Mouse (Mus musculus): Measurements from ENCODE around the gene Fcgrt. TPM values are rescaled to one million over a fixed set of nuclear protein-coding genes. Genes with fewer than 3 reads are reported as not detected.

Gene Fcgrt
- polyA plus RNA-seq, 1 experiment from 2014 or later, result 32.0 TPM

DNA sequence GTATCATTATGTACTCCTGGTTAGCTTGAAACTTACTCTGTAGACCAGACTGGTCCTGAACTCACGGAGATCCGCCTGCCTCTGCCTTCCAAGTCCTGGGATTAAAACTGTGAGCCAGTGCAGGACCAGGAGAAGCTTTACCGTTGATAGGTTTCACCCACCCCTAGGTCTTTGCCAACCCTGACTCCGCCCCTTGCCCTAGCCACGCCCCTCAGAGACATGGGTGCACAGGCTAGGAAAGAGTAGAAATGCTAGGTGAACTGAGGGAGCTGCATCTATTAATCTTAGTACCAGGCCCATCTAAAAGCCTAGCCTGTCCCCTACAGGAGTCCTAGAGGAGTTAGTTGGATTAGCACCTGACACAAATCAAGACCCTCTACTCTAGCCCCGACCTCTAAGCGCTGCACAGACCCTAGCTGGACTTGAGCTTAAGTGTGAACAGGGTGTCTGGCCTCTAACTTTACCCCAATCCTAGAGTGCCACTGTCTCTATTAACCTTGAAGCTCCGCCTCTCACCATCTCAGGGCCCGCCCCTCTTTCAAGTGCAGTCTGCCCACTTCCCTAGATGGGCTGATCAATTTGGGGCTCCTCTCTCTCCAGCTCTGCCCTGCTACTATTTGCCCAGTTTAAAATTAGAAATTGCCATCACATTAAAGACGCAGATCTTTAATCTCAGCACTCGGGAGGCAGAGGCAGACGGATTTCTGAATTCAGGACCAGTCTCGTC, 13.2 kb downstream of the Fcgrt start:
- no peak for ATAC-seq (replicated peaks)
- no peaks in the 10 kb centered on the region for H3K27me3 ChIP-seq (replicated peaks)
- no peak overlapping the region for H3K4me2 ChIP-seq
- 82% methylated on average over 13 of the region's 13 CpGs for WGBS
- H3K4me1 ChIP-seq, result peaks cover 8% of the 10 kb centered on the region
- H3K36me3 ChIP-seq (replicated peaks), result no peaks in the 10 kb centered on the region
- H3K4me3 ChIP-seq, result no peak overlapping the region
- H3K9me3 ChIP-seq, result no peaks in the 10 kb centered on the region
- H3K9ac ChIP-seq, result no peak overlapping the region
- no peak overlapping the region for H3K27ac ChIP-seq

DNA sequence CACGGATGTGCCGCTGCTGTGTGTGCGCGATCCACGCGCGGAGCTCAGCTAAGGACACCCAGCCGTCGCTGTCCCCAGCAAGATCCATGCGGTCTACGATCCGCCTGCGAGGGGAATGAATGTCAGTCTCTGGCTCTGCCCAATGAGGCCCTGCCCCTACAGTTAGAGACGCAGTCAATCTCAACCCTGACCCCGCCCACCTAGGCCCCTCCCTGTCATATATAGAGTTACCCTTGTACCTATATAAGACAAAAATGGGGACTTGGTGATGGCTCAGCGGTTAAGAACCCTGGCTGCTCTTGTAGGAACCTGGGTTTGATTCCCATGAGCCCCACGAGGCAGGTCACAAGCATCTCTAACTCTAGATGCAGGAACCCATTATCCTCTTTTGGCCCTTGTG, 15.1 kb downstream of the Fcgrt start:
- peaks cover 8% of the 10 kb centered on the region for H3K4me1 ChIP-seq
- WGBS, result 93% methylated on average over 17 of the region's 17 CpGs
- no peaks in the 10 kb centered on the region for H3K36me3 ChIP-seq (replicated peaks)
- no peak overlapping the region for H3K27ac ChIP-seq
- no peaks in the 10 kb centered on the region for H3K27me3 ChIP-seq (replicated peaks)
- no peak overlapping the region for H3K9ac ChIP-seq
- ATAC-seq (replicated peaks), result no peak
- no peak overlapping the region for H3K4me3 ChIP-seq
- H3K4me2 ChIP-seq, result no peak overlapping the region
- no peaks in the 10 kb centered on the region for H3K9me3 ChIP-seq

DNA sequence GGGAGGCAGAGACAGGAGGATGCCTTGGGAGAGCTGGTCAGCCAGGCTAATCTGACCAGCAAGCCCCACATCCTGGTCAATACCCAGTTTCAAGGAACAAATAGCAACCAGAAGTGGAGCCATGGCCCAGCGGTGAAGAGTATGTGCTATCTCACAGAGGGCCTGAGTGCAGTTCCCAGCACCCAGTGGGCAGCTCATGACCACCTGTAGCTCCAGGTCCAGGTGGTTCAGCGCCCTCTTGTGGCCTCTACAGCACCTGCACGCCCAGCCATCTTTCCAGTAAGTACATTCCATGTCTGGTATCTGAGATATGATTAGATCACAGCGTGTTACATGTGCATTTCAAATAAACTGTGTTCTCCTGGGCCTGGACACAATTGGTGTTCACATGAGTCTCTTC, 17.6 kb downstream of the Fcgrt start:
- no peak for ATAC-seq (replicated peaks)
- Histone ChIP-seq H3K36me3 (replicated peaks) (no peaks in the 10 kb centered on the region), H3K4me2 (no peak overlapping the region), H3K27ac (no peak overlapping the region), H3K9ac (no peak overlapping the region), H3K9me3 (no peaks in the 10 kb centered on the region), H3K4me1 (peaks cover 3% of the 10 kb centered on the region; the same call in 1 of the 2 replicates), H3K4me3 (no peak overlapping the region), H3K27me3 (replicated peaks) (no peaks in the 10 kb centered on the region)
- WGBS, result 79% methylated on average over 4 of the region's 4 CpGs

- no peaks in the 10 kb centered on the region for H3K36me3 ChIP-seq (replicated peaks)
- WGBS, result 86% methylated on average over 22 of the region's 22 CpGs
- peaks cover 3% of the 10 kb centered on the region; the same call in 1 of the 2 replicates for H3K4me1 ChIP-seq
- no peak for ATAC-seq (replicated peaks)
- H3K9ac ChIP-seq, result no peak overlapping the region
- H3K27me3 ChIP-seq (replicated peaks), result no peaks in the 10 kb centered on the region
- H3K27ac ChIP-seq, result no peak overlapping the region
- H3K9me3 ChIP-seq, result no peaks in the 10 kb centered on the region
- no peak overlapping the region for H3K4me3 ChIP-seq
- H3K4me2 ChIP-seq, result no peak overlapping the region
Measured at GRCm38 (mm10) chr7:45083300-45083890, 20.3 kb downstream of the Fcgrt start.

DNA sequence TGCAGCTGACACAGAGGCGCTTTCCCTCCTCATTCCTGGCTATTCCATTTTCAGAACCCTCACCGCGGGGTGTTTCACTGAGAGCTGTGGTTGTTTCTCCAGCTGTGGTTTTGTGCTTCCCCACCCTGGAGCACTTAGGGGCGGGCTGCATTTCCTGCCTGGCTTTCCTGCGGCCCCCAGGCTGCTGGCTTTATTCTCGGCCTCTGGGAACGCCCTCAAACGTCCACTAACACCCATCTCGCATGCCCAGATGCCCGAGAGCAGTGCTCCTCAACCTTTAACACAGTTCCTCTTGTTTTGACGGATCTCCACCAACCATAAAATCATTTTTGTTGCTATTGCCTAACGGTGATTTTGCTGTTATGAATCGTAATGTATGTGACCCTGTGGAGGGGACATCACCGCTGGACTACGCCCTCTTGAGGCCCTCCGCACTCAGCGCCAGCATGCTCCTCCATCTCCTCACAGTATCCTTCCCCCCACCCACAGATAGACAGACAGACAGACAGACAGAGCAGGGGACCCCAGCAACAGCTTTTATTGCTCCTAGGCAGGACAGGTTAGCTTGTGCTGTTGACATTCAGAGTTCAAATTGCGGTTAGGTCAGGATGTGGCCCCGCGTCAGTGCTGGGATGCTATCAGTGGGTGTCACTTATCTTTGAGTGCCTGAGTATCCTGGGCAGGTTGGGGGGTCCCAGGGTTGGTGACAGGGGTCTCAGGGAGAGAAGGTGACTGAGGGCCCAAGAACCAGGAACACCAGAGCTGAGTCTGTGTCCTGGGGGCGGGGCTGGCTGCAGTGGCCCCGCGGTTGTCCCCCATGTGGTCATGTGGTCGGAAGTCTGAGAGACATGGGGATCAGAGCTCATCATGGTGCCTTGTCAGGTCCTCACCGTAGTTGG, 21.0 kb downstream of the Fcgrt start:
- H3K27ac ChIP-seq, result no peak overlapping the region

DNA sequence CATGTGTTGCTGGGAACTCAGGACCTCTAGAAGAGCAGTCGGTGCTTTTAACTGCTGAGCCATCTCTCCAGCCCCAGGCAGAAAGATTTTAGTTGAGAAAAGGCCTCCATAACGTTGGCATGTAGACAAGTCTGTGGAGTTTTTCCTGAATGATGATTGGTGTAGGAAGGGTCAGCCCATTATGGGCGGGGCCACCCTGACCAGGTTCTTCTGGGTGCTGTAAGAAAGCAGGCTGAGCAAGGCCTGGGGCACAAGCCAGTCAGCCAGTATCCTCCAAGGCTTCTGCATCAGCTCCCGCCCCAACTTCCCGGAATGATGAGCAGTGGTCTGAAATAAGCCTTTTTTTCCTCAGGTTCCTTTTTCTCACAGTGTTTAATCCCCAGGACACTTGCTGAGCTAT, 22.6 kb downstream of the Fcgrt start:
- WGBS, result 49% methylated on average over 5 of the region's 5 CpGs
- H3K27me3 ChIP-seq (replicated peaks), result no peaks in the 10 kb centered on the region
- H3K4me2 ChIP-seq, result no peak overlapping the region
- H3K9ac ChIP-seq, result no peak overlapping the region
- no peak overlapping the region for H3K4me3 ChIP-seq
- H3K4me1 ChIP-seq, result peaks cover 3% of the 10 kb centered on the region; the same call in 1 of the 2 replicates
- ATAC-seq (replicated peaks), result no peak
- no peaks in the 10 kb centered on the region for H3K9me3 ChIP-seq
- no peak overlapping the region for H3K27ac ChIP-seq
- H3K36me3 ChIP-seq (replicated peaks), result peaks cover 6% of the 10 kb centered on the region; the same call in 1 of the 2 replicates

More for the DNA sequence above, 21.0 kb downstream of the Fcgrt start:
- no peaks in the 10 kb centered on the region for H3K9me3 ChIP-seq
- 74% methylated on average over 25 of the region's 25 CpGs for WGBS
- H3K27me3 ChIP-seq (replicated peaks), result no peaks in the 10 kb centered on the region
- H3K4me1 ChIP-seq, result peaks cover 3% of the 10 kb centered on the region; the same call in 1 of the 2 replicates
- no peaks in the 10 kb centered on the region for H3K36me3 ChIP-seq (replicated peaks)
- H3K4me3 ChIP-seq, result no peak overlapping the region
- H3K4me2 ChIP-seq, result no peak overlapping the region
- no peak for ATAC-seq (replicated peaks)
- H3K9ac ChIP-seq, result no peak overlapping the region

DNA sequence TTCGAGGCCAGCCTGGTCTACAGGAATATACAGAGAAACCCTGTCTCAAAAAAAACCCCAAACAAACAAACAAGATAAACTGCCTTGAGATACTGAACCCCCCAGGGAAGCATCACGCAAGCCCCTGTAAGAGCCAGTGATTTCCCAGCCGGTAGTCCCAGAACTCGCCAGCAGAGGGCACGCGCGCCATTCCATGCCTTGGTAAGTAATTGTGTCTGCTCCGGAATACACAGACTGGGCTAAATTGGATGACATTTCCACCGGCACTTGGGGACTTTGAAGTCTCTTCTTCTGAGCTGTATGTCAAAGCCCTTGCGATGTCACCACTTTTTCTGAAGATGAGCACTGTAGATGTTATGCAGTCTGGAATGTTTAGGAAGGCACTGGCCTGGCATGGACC, 23.8 kb downstream of the Fcgrt start:
- 0 out of 2 replicates have a peak overlapping the region, but pooled peaks have one; percentile 11 for H3K4me2 ChIP-seq
- peak overlapping the region; percentile 48; the same call in 1 of the 2 replicates for H3K27ac ChIP-seq

DNA sequence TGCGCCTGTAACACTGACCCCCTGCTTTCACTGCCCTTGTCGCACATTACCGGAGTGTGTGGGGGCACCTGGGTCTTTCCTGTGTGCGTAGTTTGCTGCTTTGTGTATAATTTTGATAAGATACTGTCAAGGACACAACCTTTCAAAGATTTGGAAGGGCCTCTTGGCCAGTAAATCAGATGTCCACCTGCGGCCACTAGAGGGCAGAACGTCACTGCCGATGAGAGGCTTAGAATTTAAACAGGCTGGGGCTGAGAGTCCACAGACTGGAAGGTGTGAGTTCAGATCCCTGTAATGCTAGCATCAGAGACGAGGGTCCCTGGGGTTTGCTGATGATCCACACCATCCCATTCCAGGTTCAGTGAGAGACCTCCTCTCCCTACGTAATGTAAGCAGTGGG, 25.1 kb downstream of the Fcgrt start:
- no peak overlapping the region for H3K4me3 ChIP-seq
- peak; percentile 38; the same call in 1 of the 2 replicates for ATAC-seq (replicated peaks)
- 44% methylated on average over 9 of the region's 9 CpGs for WGBS
- no peak overlapping the region for H3K27ac ChIP-seq
- H3K27me3 ChIP-seq (replicated peaks), result no peaks in the 10 kb centered on the region
- peaks cover 9% of the 10 kb centered on the region; the same call in 1 of the 2 replicates for H3K36me3 ChIP-seq (replicated peaks)
- no peaks in the 10 kb centered on the region for H3K9me3 ChIP-seq
- H3K4me2 ChIP-seq, result no peak overlapping the region
- H3K4me1 ChIP-seq, result peaks cover 3% of the 10 kb centered on the region; the same call in 1 of the 2 replicates
- H3K9ac ChIP-seq, result no peak overlapping the region

More for the DNA sequence above, 23.8 kb downstream of the Fcgrt start:
- H3K36me3 ChIP-seq (replicated peaks), result peaks cover 9% of the 10 kb centered on the region; the same call in 1 of the 2 replicates
- no peak overlapping the region for H3K9ac ChIP-seq
- no peak overlapping the region for H3K4me3 ChIP-seq
- ATAC-seq (replicated peaks), result peak; percentile 55; the same call in 1 of the 2 replicates
- peaks cover 3% of the 10 kb centered on the region; the same call in 1 of the 2 replicates for H3K4me1 ChIP-seq
- under 1% methylated on average over 10 of the region's 10 CpGs for WGBS
- H3K27me3 ChIP-seq (replicated peaks), result no peaks in the 10 kb centered on the region
- H3K9me3 ChIP-seq, result no peaks in the 10 kb centered on the region

DNA sequence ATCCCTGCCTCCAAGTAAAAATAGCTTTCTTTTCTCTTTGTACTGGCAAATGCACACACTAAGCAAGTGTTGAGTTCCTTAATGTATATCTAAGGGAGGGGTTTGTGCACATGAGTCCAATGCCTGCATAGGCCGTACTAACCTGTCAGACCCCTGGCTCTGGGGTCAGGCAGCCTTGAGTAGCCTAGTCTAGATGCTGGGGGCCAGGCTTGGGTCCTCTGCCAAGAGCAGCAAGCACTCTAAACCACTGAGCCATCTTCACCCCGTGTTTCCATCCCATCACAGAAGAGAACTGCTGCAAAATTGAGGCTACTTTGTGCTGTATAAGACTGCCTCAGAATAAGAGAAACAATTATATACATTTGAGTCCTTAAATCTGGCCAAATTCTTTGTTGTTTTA, 25.8 kb downstream of the Fcgrt start:
- Histone ChIP-seq H3K4me3 (no peak overlapping the region), H3K27me3 (replicated peaks) (no peaks in the 10 kb centered on the region), H3K4me1 (peaks cover 3% of the 10 kb centered on the region; the same call in 1 of the 2 replicates), H3K9ac (no peak overlapping the region), H3K27ac (no peak overlapping the region), H3K9me3 (no peaks in the 10 kb centered on the region), H3K36me3 (replicated peaks) (peaks cover 9% of the 10 kb centered on the region; the same call in 1 of the 2 replicates), H3K4me2 (no peak overlapping the region)
- ATAC-seq (replicated peaks), result no peak
- WGBS, result 93% methylated on average over 2 of the region's 2 CpGs

- Histone ChIP-seq H3K4me1 (peaks cover 3% of the 10 kb centered on the region; the same call in 1 of the 2 replicates), H3K9ac (no peak overlapping the region), H3K36me3 (replicated peaks) (peaks cover 9% of the 10 kb centered on the region; the same call in 1 of the 2 replicates), H3K27ac (no peak overlapping the region), H3K4me3 (no peak overlapping the region), H3K9me3 (no peaks in the 10 kb centered on the region), H3K4me2 (no peak overlapping the region), H3K27me3 (replicated peaks) (no peaks in the 10 kb centered on the region)
- no peak for ATAC-seq (replicated peaks)
- 90% methylated on average over 14 of the region's 14 CpGs for WGBS
Measured at GRCm38 (mm10) chr7:45077322-45077721, 26.3 kb downstream of the Fcgrt start.

DNA sequence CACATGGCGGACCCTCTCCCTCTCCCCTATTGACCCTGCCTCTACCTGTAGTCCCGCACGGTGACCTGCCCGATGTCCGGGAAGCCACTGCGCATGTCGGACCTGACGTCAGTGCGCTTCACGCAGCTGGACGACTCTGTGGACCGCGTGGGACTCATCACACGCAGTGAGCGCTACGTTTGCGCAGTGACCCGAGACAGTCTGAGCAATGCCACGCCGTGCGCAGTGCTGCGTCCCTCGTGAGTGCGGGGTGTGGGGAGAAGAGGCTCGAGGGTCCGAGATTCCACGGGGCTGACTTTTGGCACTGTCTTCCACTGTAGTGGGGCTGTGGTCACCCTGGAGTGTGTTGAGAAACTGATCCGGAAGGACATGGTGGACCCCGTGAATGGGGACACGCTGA, 27.1 kb downstream of the Fcgrt start:
- peaks cover 9% of the 10 kb centered on the region; the same call in 1 of the 2 replicates for H3K36me3 ChIP-seq (replicated peaks)
- no peak overlapping the region for H3K4me3 ChIP-seq
- H3K9me3 ChIP-seq, result no peaks in the 10 kb centered on the region
- no peaks in the 10 kb centered on the region for H3K27me3 ChIP-seq (replicated peaks)
- ATAC-seq (replicated peaks), result no peak
- H3K27ac ChIP-seq, result no peak overlapping the region
- H3K9ac ChIP-seq, result no peak overlapping the region
- WGBS, result 92% methylated on average over 30 of the region's 30 CpGs
- no peak overlapping the region for H3K4me2 ChIP-seq
- H3K4me1 ChIP-seq, result peaks cover 3% of the 10 kb centered on the region; the same call in 1 of the 2 replicates

GRCm38 (mm10) chr7:45075405-45075804, 28.2 kb downstream of the Fcgrt start:
- Histone ChIP-seq H3K9ac (no peak overlapping the region), H3K27me3 (replicated peaks) (no peaks in the 10 kb centered on the region), H3K27ac (no peak overlapping the region), H3K4me3 (no peak overlapping the region), H3K4me1 (peaks cover 3% of the 10 kb centered on the region; the same call in 1 of the 2 replicates), H3K4me2 (no peak overlapping the region), H3K36me3 (replicated peaks) (peaks cover 9% of the 10 kb centered on the region; the same call in 1 of the 2 replicates), H3K9me3 (no peaks in the 10 kb centered on the region)
- ATAC-seq (replicated peaks), result no peak
- 88% methylated on average over 4 of the region's 4 CpGs for WGBS

Measured in midbrain, embryonic 15.5 days (tissue).